Mouse (Mus musculus): Measurements from ENCODE around the gene Erc2.

DNA sequence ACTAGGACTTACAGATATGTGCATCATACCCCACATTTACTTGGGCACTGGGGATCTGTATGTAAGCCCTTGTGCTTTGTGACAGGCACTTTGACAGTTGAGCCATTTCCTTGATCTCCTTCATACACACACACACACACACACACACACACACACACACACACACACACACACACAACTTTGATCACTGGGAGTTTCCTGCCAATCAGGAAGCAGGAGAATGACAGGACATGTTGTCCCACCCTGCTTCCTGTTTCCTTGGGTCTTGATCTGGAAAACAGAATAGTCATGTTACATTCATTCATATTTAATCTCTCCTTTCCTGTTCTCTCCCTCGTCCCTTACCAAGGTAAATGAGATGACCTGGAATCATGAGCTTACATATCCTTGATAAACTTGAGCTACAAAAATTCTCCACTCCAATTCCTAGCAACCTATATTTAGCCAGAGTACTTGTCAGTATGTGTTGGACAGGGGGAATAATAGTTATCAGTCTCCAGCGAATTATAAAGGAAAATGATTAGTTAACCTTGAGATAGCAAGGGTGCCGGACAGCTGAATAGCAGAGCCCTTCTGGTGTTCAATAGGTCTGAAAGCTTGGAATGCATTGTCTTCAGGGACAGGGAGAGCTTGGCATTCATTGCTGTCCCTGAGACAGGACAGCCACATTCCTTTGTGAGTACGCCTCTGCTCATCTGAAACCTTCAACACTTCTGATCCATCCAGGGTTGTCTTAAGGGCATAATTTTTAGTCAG is 559.0 kb downstream of the Erc2 start:
- TF ChIP-seq CTCF (conservative IDR thresholded peaks at IDR 0.05 in 1 of 2, IDR thresholded peaks at IDR 0.05 in 1 of 2; ENCODE audit: low read depth in 2 of 2, low read length in 2 of 2), result no peak
- TF ChIP-seq EP300 (IDR thresholded peaks at IDR 0.05; ENCODE audit: low read length), result no peak
- TF ChIP-seq POLR2A (IDR thresholded peaks at IDR 0.05; ENCODE audit: low read depth, low read length), result no peak
- TF ChIP-seq ZC3H11A (IDR thresholded peaks at IDR 0.05; ENCODE audit: low read depth, low read length), result no peak
- TF ChIP-seq GABPA (IDR thresholded peaks at IDR 0.05; ENCODE audit: insufficient replicate concordance, low read depth, low read length), result no peak

Measured in CH12.LX (cell line).